Mouse (Mus musculus) liver, postnatal 0 days (tissue): ENCODE measurements at regions not wholly inside any gene's neighbourhood (a gene's known extent, or its start where the extent isn't known, plus 50 kb on each side); places are given as distances from the start of the nearest gene placed in this dataset.
A peak's percentile ranks its signal among the peaks of the same experiment; 100 is the strongest.

Experiments used
- ATAC-seq: fragments of 200-750 bp; cut with Nextera tagmentation; 2 replicates; pipeline ENCODE4 v1.8.0; 2017; ENCODE audit warnings: mild to moderate bottlenecking, moderate library complexity
- DNase-seq: peaks from one replicate; pipeline ENCODE4 v3.0.0-alpha.2; 2016
- H3K27ac ChIP-seq: fragments of 300-500 bp; sonication (generic); 2 replicates; pipeline ENCODE4 v1.5.1; 2014; ENCODE audit warnings: antibody characterized with exemption, moderate library complexity, mild to moderate bottlenecking, low read depth
- H3K27me3 ChIP-seq: fragments of 300-500 bp; sonication (generic); 2 replicates; pipeline ENCODE4 v1.6.1; 2014; ENCODE audit warnings: low read length, control low read depth, mixed read lengths; ENCODE audit not compliant: insufficient read depth
- H3K36me3 ChIP-seq: fragments of 300-500 bp; sonication (generic); replicated peaks from 2 replicates; pipeline ENCODE4 v1.6.1; 2014; ENCODE audit warnings: mild to moderate bottlenecking, control low read depth, low read length, moderate library complexity, mixed read lengths; ENCODE audit not compliant: insufficient read depth
- H3K4me1 ChIP-seq: fragments of 300-500 bp; sonication (generic); 2 replicates; pipeline ENCODE4 v1.6.1; 2014; ENCODE audit warnings: antibody characterized with exemption, mild to moderate bottlenecking, control low read depth; ENCODE audit not compliant: insufficient read depth
- H3K4me2 ChIP-seq: fragments of 300-500 bp; sonication (generic); 2 replicates; pipeline ENCODE4 v1.6.1; 2014; ENCODE audit warnings: low read depth, mild to moderate bottlenecking, low read length, moderate library complexity, mixed read lengths
- H3K4me3 ChIP-seq: fragments of 300-500 bp; sonication (generic); 2 replicates; pipeline ENCODE4 v1.5.1; 2014; ENCODE audit warnings: low read depth, low read length
- H3K9ac ChIP-seq: fragments of 300-500 bp; sonication (generic); replicated peaks from 2 replicates; pipeline ENCODE4 v1.6.1; 2014; ENCODE audit warnings: mild to moderate bottlenecking, moderate library complexity
- H3K9me3 ChIP-seq: fragments of 300-500 bp; sonication (generic); 2 replicates; pipeline ENCODE4 v1.6.1; 2016; ENCODE audit warnings: mild to moderate bottlenecking, control low read depth, low read length, mixed read lengths
- CTCF ChIP-seq: sonication (generic); IDR thresholded peaks from 2 replicates; pipeline ENCODE4 v1.5.1; 2016; ENCODE audit warnings: antibody characterized with exemption, low read depth
- EP300 ChIP-seq: IDR thresholded peaks from 2 replicates; pipeline ENCODE4 v1.6.1; 2016; ENCODE audit warnings: antibody characterized with exemption, low read depth, mild to moderate bottlenecking
- WGBS: fragments of 180-500 bp; shearing (Covaris S2); extraction: QIAGEN DNeasy Blood & Tissue Kit; methylation state at CpG from one replicate; pipeline ENCODE4 v1.1.7; 2014; ENCODE audit not compliant: insufficient replicate concordance; 5-methylcytosine and 5-hydroxymethylcytosine counted together

- no peak overlapping the region for H3K4me2 ChIP-seq
- ATAC-seq (no peak), DNase-seq (no peak)
- no peak overlapping the region for H3K27ac ChIP-seq
- H3K4me3 ChIP-seq = no peak overlapping the region
- H3K9me3 ChIP-seq = no peaks in the 10 kb centered on the region
- no peaks in the 10 kb centered on the region for H3K4me1 ChIP-seq
- no peak overlapping the region for H3K9ac ChIP-seq
- H3K27me3 ChIP-seq = no peaks in the 10 kb centered on the region
- WGBS = 70% methylated on average over 6 of the region's 6 CpGs
- no peaks in the 10 kb centered on the region for H3K36me3 ChIP-seq
- TF ChIP-seq EP300 = no peak
- TF ChIP-seq CTCF = no peak
Observed at GRCm38 (mm10) chr5:118353061-118353460, 108.0 kb downstream of the 2410131K14Rik start.

- no peak overlapping the region for H3K27ac ChIP-seq
- no peaks in the 10 kb centered on the region for H3K4me1 ChIP-seq
- 41% methylated on average over 9 of the region's 9 CpGs for WGBS
- no peaks in the 10 kb centered on the region for H3K9me3 ChIP-seq
- DNase-seq = no peak
- 0 out of 2 replicates have a peak overlapping the region, but pooled peaks have one; percentile 18 for H3K4me2 ChIP-seq
- H3K27me3 ChIP-seq = no peaks in the 10 kb centered on the region
- no peak for ATAC-seq
- H3K9ac ChIP-seq = no peak overlapping the region
- no peak overlapping the region for H3K4me3 ChIP-seq
- TF ChIP-seq EP300 = no peak
- TF ChIP-seq CTCF = no peak
- no peaks in the 10 kb centered on the region for H3K36me3 ChIP-seq
Observed at GRCm38 (mm10) chr5:118353689-118354088, 108.7 kb downstream of the 2410131K14Rik start.

- Histone ChIP-seq H3K27ac (no peak overlapping the region), H3K4me3 (no peak overlapping the region), H3K4me1 (no peaks in the 10 kb centered on the region), H3K9me3 (no peaks in the 10 kb centered on the region), H3K36me3 (no peaks in the 10 kb centered on the region), H3K4me2 (0 out of 2 replicates have a peak overlapping the region, but pooled peaks have one; percentile 18), H3K27me3 (no peaks in the 10 kb centered on the region), H3K9ac (no peak overlapping the region)
- ATAC-seq (peak; percentile 35; the same call in 1 of the 2 replicates), DNase-seq (no peak)
- 28% methylated on average over 5 of the region's 5 CpGs for WGBS
- TF ChIP-seq CTCF (no peak), EP300 (no peak)
Observed at GRCm38 (mm10) chr5:118354127-118354526, 109.1 kb downstream of the 2410131K14Rik start.

GRCm38 (mm10) chr5:118354871-118355270, 109.8 kb downstream of the 2410131K14Rik start:
- no peaks in the 10 kb centered on the region for H3K27me3 ChIP-seq
- no peak overlapping the region for H3K9ac ChIP-seq
- DNase-seq (no peak), ATAC-seq (no peak)
- TF ChIP-seq EP300 (no peak), CTCF (no peak)
- H3K4me1 ChIP-seq = 0 out of 2 replicates have a peak, but pooled peaks cover 3% of the 10 kb centered on the region
- no peaks in the 10 kb centered on the region for H3K36me3 ChIP-seq
- no peak overlapping the region for H3K27ac ChIP-seq
- H3K4me3 ChIP-seq = no peak overlapping the region
- no peak overlapping the region for H3K4me2 ChIP-seq
- H3K9me3 ChIP-seq = no peaks in the 10 kb centered on the region
- WGBS = 73% methylated on average over 3 of the region's 3 CpGs

- 83% methylated on average over 5 of the region's 5 CpGs for WGBS
- no peak for DNase-seq
Observed at GRCm38 (mm10) chr5:118355287-118355686, 110.3 kb downstream of the 2410131K14Rik start.

GRCm38 (mm10) chr5:118355691-118356337, 110.8 kb downstream of the 2410131K14Rik start:
- Histone ChIP-seq H3K27ac (no peak overlapping the region), H3K4me3 (no peak overlapping the region), H3K4me1 (peaks cover 8% of the 10 kb centered on the region), H3K36me3 (no peaks in the 10 kb centered on the region), H3K4me2 (no peak overlapping the region), H3K27me3 (no peaks in the 10 kb centered on the region), H3K9ac (no peak overlapping the region), H3K9me3 (no peaks in the 10 kb centered on the region)
- no peak for DNase-seq
- TF ChIP-seq CTCF (no peak), EP300 (no peak)
- 71% methylated on average over 11 of the region's 11 CpGs for WGBS
- no peak for ATAC-seq

More at GRCm38 (mm10) chr5:118355287-118355686, 110.3 kb downstream of the 2410131K14Rik start:
- no peaks in the 10 kb centered on the region for H3K27me3 ChIP-seq
- TF ChIP-seq CTCF (no peak), EP300 (no peak)
- H3K27ac ChIP-seq = no peak overlapping the region
- no peaks in the 10 kb centered on the region for H3K9me3 ChIP-seq
- ATAC-seq = no peak
- no peak overlapping the region for H3K9ac ChIP-seq
- H3K36me3 ChIP-seq = no peaks in the 10 kb centered on the region
- no peak overlapping the region for H3K4me3 ChIP-seq
- no peak overlapping the region for H3K4me2 ChIP-seq
- peaks cover 3% of the 10 kb centered on the region; the same call in 1 of the 2 replicates for H3K4me1 ChIP-seq
